Mouse (Mus musculus): Measurements from ENCODE around the gene Snx13. TPM values are rescaled to one million over a fixed set of nuclear protein-coding genes. Genes with fewer than 3 reads are reported as not detected.

Gene Snx13
- total RNA-seq, 1 experiment, result 13.6 TPM

- in situ Hi-C loops (cut with MboI; ENCODE audit: low sequenced_read_pairs in 2 of 2, unreplicated experiment in 2 of 2), result loop anchor here (25.0 kb wide), 1 partner anchor 514 kb away; no protein-coding TSS in a partner anchor
- no peak overlapping the region for H3K4me3 ChIP-seq (ENCODE audit: insufficient read depth in 1 of 2, low read depth in 1 of 2, low read length in 2 of 2, poor library complexity in 1 of 2, severe bottlenecking in 1 of 2)
- H3K4me1 ChIP-seq (ENCODE audit: control insufficient read depth in 2 of 2, insufficient read depth in 2 of 2, low read length in 2 of 2, poor library complexity in 1 of 2), result no peaks in the 10 kb centered on the region
- no peaks in the 10 kb centered on the region for H3K36me3 ChIP-seq (ENCODE audit: control insufficient read depth, insufficient read depth, low read length, poor library complexity, severe bottlenecking)
- H3K9ac ChIP-seq (ENCODE audit: insufficient read depth, low read depth, low read length, poor library complexity, severe bottlenecking), result no peak overlapping the region
- TF ChIP-seq HCFC1 (IDR thresholded peaks at IDR 0.05; ENCODE audit: borderline replicate concordance, insufficient read depth, low read length) (no peak), ZC3H11A (IDR thresholded peaks at IDR 0.05; ENCODE audit: borderline replicate concordance, low read depth, low read length) (no peak), CHD2 (IDR thresholded peaks at IDR 0.05; ENCODE audit: low read depth, low read length) (no peak), MAFK (IDR thresholded peaks at IDR 0.05; ENCODE audit: insufficient read depth, low read depth, low read length) (no peak), ZNF384 (IDR thresholded peaks at IDR 0.05; ENCODE audit: low read depth, low read length) (no peak)
- no peak for DNase-seq (ENCODE audit: low read depth, low spot score)
- H3K9me3 ChIP-seq (ENCODE audit: control insufficient read depth, insufficient read depth, low read depth, low read length), result no peaks in the 10 kb centered on the region
- no peak overlapping the region for H3K27ac ChIP-seq (ENCODE audit: insufficient read depth, low read depth, low read length, poor library complexity, severe bottlenecking)
Measured at GRCm38 (mm10) chr12:35176628-35177027, 129.6 kb downstream of the Snx13 start.

DNA sequence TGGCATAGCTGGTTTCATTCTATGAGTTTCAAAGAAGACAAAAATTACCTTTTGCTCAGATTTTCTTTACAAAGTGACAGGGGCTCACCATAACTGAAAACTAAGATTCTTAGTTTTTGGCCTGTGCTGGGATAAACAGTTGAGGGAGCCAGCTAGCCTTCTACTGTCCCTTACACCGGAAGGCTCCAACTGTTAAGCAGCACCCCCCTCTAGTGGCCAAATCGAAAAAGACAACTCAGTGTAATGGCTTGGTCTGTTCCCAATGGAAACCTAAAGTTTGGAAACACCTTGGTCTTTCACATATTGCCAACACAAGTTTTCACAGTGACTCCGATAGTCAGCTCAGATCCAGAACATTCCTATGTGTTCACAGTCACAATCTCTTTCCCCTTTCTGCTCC, 135.7 kb downstream of the Snx13 start:
- TF ChIP-seq ZC3H11A (IDR thresholded peaks at IDR 0.05; ENCODE audit: borderline replicate concordance, low read depth, low read length) (peak; percentile 85), MAFK (IDR thresholded peaks at IDR 0.05; ENCODE audit: insufficient read depth, low read depth, low read length) (no peak)
- Histone ChIP-seq H3K4me1 (ENCODE audit: control insufficient read depth in 2 of 2, insufficient read depth in 2 of 2, low read length in 2 of 2, poor library complexity in 1 of 2) (no peaks in the 10 kb centered on the region), H3K27ac (ENCODE audit: insufficient read depth, low read depth, low read length, poor library complexity, severe bottlenecking) (no peak overlapping the region), H3K9me3 (ENCODE audit: control insufficient read depth, insufficient read depth, low read depth, low read length) (no peaks in the 10 kb centered on the region), H3K36me3 (ENCODE audit: control insufficient read depth, insufficient read depth, low read length, poor library complexity, severe bottlenecking) (no peaks in the 10 kb centered on the region), H3K4me3 (ENCODE audit: insufficient read depth in 1 of 2, low read depth in 1 of 2, low read length in 2 of 2, poor library complexity in 1 of 2, severe bottlenecking in 1 of 2) (no peak overlapping the region), H3K9ac (ENCODE audit: insufficient read depth, low read depth, low read length, poor library complexity, severe bottlenecking) (no peak overlapping the region)
- DNase-seq (ENCODE audit: low read depth, low spot score), result peak; percentile 66
- in situ Hi-C loops (cut with MboI; ENCODE audit: low sequenced_read_pairs in 2 of 2, unreplicated experiment in 2 of 2), result loop anchor here (25.0 kb wide), 1 partner anchor 520 kb away; no protein-coding TSS in a partner anchor

GRCm38 (mm10) chr12:35184261-35184660, 137.3 kb downstream of the Snx13 start:
- TF ChIP-seq ZC3H11A (IDR thresholded peaks at IDR 0.05; ENCODE audit: borderline replicate concordance, low read depth, low read length) (no peak), ZNF384 (IDR thresholded peaks at IDR 0.05; ENCODE audit: low read depth, low read length) (no peak), HCFC1 (IDR thresholded peaks at IDR 0.05; ENCODE audit: borderline replicate concordance, insufficient read depth, low read length) (no peak), MAFK (IDR thresholded peaks at IDR 0.05; ENCODE audit: insufficient read depth, low read depth, low read length) (no peak), CHD2 (IDR thresholded peaks at IDR 0.05; ENCODE audit: low read depth, low read length) (no peak)
- Histone ChIP-seq H3K9ac (ENCODE audit: insufficient read depth, low read depth, low read length, poor library complexity, severe bottlenecking) (no peak overlapping the region), H3K27ac (ENCODE audit: insufficient read depth, low read depth, low read length, poor library complexity, severe bottlenecking) (no peak overlapping the region), H3K4me3 (ENCODE audit: insufficient read depth in 1 of 2, low read depth in 1 of 2, low read length in 2 of 2, poor library complexity in 1 of 2, severe bottlenecking in 1 of 2) (no peak overlapping the region), H3K9me3 (ENCODE audit: control insufficient read depth, insufficient read depth, low read depth, low read length) (no peaks in the 10 kb centered on the region), H3K4me1 (ENCODE audit: control insufficient read depth in 2 of 2, insufficient read depth in 2 of 2, low read length in 2 of 2, poor library complexity in 1 of 2) (no peaks in the 10 kb centered on the region), H3K36me3 (ENCODE audit: control insufficient read depth, insufficient read depth, low read length, poor library complexity, severe bottlenecking) (no peaks in the 10 kb centered on the region)
- no peak for DNase-seq (ENCODE audit: low read depth, low spot score)
- in situ Hi-C loops (cut with MboI; ENCODE audit: low sequenced_read_pairs in 2 of 2, unreplicated experiment in 2 of 2), result loop anchor here (25.0 kb wide), 1 partner anchor 522 kb away; no protein-coding TSS in a partner anchor

DNA sequence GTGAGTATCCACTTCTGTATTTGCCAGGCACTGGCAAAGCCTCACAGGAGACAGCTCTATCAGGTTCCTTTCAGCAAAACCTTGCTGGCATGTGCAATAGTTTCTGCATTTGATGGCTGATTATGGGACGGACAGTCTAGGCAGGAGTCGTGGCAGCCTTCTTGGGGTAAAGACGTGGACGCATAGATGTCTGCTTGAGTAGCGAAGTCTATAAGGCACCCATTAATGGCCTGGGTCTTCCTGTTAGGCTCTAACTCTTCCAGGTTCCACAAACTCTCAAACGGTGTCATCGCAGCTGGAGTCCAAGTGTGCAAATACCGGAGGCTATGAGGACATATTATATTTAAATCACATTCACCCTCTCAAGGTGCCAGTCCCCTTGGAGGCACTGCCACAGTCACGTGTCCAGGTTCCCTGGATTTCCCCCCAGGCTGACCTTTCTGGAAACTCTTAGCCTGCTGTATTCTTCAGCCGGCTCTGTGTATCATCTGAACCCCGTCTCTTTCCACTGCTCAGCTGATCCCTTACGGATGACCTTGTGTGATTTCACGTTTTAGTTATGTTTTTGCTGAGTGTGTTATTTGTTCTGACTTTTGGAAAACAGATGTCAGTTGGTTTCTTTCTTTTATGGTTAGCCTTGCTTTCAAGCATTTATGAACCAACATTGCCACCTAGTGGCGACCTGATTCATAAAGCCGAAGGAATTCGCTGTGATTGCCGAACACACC, 144.9 kb downstream of the Snx13 start:
- no peak for TF ChIP-seq CHD2 (IDR thresholded peaks at IDR 0.05; ENCODE audit: low read depth, low read length)
- TF ChIP-seq ZNF384 (IDR thresholded peaks at IDR 0.05; ENCODE audit: low read depth, low read length), result no peak
- TF ChIP-seq MAFK (IDR thresholded peaks at IDR 0.05; ENCODE audit: insufficient read depth, low read depth, low read length), result 0 out of 2 replicates have a peak, but pooled peaks have one; percentile 34
- no peak for TF ChIP-seq HCFC1 (IDR thresholded peaks at IDR 0.05; ENCODE audit: borderline replicate concordance, insufficient read depth, low read length)
- TF ChIP-seq ZC3H11A (IDR thresholded peaks at IDR 0.05; ENCODE audit: borderline replicate concordance, low read depth, low read length), result peak; percentile 13; the same call in 1 of the 2 replicates
- in situ Hi-C loops (cut with MboI; ENCODE audit: low sequenced_read_pairs in 2 of 2, unreplicated experiment in 2 of 2), result loop anchor here (25.0 kb wide), 1 partner anchor 530 kb away; no protein-coding TSS in a partner anchor
- Histone ChIP-seq H3K4me1 (ENCODE audit: control insufficient read depth in 2 of 2, insufficient read depth in 2 of 2, low read length in 2 of 2, poor library complexity in 1 of 2) (no peaks in the 10 kb centered on the region), H3K9me3 (ENCODE audit: control insufficient read depth, insufficient read depth, low read depth, low read length) (no peaks in the 10 kb centered on the region), H3K27ac (ENCODE audit: insufficient read depth, low read depth, low read length, poor library complexity, severe bottlenecking) (no peak overlapping the region), H3K9ac (ENCODE audit: insufficient read depth, low read depth, low read length, poor library complexity, severe bottlenecking) (no peak overlapping the region), H3K36me3 (ENCODE audit: control insufficient read depth, insufficient read depth, low read length, poor library complexity, severe bottlenecking) (no peaks in the 10 kb centered on the region), H3K4me3 (ENCODE audit: insufficient read depth in 1 of 2, low read depth in 1 of 2, low read length in 2 of 2, poor library complexity in 1 of 2, severe bottlenecking in 1 of 2) (no peak overlapping the region)
- DNase-seq (ENCODE audit: low read depth, low spot score), result peak; percentile 53
